Mouse (Mus musculus) ES-Bruce4 (cell line): ENCODE results near the gene Cdkl4.
A peak's percentile ranks its signal among the peaks of the same experiment; 100 is the strongest.

Experiments used
- CTCF ChIP-seq: IDR thresholded peaks from one replicate; pipeline ENCODE4 v1.8.1; 2011; ENCODE audit warnings: low read depth, low read length
- EP300 ChIP-seq: IDR thresholded peaks from 2 replicates; pipeline ENCODE4 v1.6.1; 2011; ENCODE audit warnings: low read depth, low read length; ENCODE audit not compliant: insufficient read depth
- POLR2A ChIP-seq: IDR thresholded peaks from one replicate; pipeline ENCODE4 v1.8.1; 2011; ENCODE audit warnings: low read length; ENCODE audit not compliant: insufficient read depth

- peak; percentile 83 for TF ChIP-seq EP300
- TF ChIP-seq CTCF = no peak
- peak; percentile 37 for TF ChIP-seq POLR2A
These were observed 80.4 kb downstream of the Cdkl4 start for GRCm38 (mm10) chr17:80497183-80497601.
